Mouse (Mus musculus) lung, adult 18-20 months (tissue): ENCODE data around the gene Rwdd2b.

Source experiments
- DNase-seq, 2 experiments: peaks; one replicate each; pipeline ENCODE4 v3.0.0; 2022; ENCODE audit warnings: mixed read lengths in 2 of 2

Gene Rwdd2b

DNA sequence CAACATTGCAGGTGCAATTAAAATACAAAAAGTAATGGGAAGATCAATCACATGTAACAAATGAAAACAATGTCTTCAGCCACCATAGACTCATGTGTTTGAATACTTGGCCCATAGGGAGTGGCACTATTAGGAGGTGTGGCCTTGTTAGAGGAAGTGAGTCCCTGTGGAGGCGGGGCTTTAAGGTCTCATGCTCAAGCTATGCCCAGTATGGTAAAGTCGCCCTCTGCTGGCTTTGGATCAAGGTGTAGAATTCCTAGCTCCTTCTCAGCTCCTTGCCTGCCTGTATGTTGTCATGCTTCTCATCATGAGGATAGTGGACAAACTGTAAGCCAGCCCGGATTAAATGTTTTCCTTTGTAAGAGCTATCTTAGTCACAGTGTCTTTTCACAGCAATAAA lies 35.4 kb downstream of the Rwdd2b start:
- DNase-seq, result peak; percentile 18 to 24

DNA sequence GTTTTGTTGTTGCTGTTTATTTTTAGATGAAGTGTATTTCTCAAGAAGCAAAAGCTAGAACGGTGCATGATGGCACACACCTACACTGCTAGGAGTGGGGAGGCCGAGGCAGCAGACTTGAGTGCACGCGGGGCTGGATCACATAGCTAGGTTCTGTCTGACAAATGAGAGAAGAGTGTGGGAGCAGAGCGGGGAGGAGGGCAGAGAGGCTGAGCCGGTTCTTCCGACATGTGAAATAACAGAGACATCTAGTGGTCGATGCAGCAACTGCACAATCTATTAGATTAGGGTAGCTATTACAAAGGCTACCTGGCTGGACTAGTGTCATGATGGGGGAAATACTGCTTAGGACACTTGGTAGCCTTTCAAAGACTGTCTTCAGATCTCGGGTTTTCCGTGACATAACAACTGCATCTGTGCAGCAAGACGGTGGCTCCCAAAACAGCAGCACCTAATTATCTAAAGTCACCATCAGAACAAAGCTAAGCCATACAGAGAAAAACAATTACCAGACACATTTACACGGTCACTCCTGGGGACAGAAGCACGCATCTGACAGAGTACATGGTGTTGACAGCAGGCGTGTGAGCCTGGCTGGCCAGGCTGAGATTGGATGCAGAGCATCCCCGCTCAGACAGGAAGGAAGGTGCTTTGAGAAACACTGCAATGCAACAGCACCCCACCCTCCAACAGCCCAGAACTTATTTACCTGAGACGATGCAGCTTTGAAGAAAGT lies 46.4 kb downstream of the Rwdd2b start:
- peak; percentile 18 to 60 for DNase-seq

DNA sequence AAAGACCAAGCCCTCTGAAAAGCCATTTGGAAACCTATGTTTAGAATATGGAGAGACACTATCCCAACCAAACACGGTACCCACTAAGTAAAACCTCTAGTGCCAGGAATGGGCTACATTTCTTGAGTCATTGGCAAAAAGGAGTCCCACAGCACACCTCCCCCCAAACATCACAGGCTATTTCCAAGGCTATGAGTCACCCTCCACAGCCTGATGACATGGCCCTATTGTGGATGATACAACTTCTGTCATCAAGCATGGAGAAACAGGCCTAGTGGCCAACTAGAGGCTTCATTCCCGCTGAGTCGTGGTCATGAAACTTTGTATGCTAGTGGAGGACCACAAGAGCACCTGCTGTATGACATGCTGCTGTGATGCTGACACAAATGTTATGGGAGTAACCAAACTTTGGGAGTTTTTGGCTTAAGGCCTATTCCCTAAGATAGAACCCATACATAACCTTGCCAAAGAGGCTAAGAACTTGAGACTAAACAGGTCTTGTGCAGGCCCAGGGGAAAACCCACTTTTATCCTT lies 52.9 kb downstream of the Rwdd2b start:
- DNase-seq, result no peak

DNA sequence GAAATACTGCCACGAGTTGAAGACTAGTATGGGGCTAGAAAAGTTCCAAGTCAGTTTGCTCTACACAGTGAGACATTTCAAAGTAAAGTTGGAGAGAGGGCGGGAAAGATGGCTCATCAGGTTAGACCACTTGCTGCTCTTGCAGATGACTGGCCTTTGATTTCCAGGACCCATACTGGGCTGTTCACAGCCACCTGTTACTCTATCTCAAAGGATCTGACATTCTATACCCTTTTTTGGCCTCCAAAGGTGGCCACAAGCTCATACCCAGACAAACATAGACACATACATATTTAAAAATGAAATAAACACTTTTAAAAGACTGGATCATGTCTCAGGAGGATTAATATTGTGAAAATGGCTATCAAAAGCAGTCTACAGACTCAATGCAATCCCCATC lies 56.0 kb downstream of the Rwdd2b start:
- no peak for DNase-seq
